Mouse (Mus musculus) T-helper 17 cell (primary cell): Measurements from ENCODE around the gene Htr3b.

Experiments
- in situ Hi-C, 2 experiments: fragments of 300-600 bp; cut with MboI, MseI; formaldehyde crosslinking; loops; 1 replicate in 1 of 2; 2 replicates in 1 of 2; pipeline ENCODE4 v1.15.1; 2025; ENCODE audit warnings: high pct_unique_total_duplicates in 2 of 2

The Htr3b gene

DNA sequence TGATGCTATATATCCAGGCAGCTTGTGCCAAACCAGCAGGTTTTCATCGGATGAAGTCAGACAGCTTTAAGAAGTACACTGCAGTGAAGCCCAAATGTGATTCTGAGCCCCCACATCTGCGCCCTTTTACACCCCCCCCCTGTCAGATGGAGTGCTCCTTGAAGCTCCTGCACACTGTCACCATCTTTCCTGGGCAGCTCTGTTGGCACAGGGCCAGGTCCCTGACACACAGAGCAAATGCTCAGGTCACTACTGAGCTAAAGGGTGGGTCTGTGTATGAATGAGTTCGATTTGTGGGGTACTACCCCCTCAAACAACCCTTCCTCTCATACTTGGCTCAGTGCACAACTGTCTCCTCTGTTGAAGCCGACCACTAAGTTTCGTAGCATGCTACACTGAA is 35.4 kb downstream of the Htr3b start:
- in situ Hi-C loops = no loop called here

DNA sequence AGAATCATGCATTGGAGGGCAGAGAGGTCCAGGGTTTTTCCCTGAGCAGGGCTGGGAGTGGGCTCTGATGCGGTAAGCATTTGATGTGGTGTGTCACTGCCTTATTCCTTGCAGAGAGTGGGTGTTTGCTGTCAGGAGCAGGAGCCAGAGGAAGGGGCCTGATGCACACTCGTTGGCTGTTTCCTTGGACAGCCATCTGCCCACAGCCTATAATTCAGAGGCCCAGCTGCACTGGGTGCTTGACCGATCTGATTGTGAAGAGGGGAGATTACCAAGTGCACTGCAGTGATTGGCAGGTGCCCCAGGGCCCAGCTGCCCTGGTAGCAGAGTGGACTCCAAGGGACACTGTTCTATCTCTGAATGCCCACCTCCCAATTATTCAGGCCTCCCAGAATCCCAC is 36.0 kb downstream of the Htr3b start:
- in situ Hi-C loops = no loop called here

DNA sequence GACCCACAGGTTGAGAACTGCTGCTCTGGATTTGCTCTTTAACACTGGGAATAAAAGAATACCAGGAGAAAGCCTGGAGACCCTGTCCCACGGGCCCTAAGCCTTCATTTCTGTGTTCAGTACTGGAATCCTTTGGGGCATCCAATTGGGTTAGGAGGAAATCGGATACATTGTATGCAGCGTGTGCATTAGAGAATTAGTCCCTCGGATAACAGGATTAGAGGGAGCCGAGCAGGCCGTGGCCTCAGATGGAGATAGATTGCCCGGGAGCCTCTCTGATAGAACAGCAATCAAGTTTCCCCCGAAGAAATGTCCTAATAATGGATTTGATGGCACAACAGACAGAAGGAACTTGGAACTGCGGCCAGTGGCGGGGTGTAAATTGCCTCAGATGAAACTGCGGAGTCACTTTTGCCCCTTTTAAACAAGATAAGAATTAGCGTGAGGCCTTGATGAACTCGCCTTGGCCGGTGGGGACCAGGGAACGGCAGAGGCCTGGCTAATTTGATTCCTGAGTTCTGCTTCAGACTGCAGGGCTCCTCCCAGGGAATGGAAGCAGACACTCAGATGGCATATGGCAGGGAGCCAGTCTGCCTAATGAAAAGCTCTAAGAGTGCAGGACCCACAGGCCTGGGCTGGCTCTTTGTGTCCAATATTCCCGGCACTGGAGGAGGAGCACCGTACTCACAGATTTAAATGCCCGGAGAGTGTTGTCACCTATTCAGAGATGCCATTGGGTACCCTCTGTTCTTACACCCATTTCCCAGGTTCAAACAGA is 48.6 kb downstream of the Htr3b start:
- in situ Hi-C loops = no loop called here

DNA sequence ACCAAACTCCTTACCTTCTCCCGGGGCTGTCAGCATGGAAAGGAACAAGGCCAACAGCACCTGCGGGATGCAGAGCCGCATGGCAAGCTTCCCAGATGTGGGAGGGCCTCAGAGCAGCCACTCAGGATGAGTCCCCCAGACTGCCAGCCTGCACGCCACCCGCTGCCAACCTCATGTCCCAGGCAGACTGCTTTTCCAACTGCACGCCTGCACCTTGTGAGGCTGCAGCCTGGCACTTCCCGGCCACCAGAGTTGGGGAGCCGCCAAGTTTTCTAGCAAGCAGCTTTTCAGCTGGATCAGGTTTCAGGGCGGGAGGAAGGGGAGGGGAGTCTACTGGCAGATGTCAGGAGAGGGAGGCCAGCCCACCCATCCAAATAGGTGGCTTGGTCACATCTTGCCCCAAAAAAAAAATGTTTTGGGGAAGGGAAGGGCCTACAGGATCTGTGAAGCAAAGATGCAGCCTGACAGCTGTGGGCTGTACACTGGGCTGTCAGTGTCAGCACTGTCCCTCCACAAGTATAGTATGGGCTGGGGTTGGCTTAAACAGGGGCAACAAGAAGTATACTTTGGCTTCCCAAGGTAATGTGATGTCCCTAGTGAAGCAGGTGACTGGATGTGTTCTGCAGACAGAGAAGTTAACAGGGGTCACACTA is 53.8 kb downstream of the Htr3b start, which contains the start of gene Htr3a:
Gene Htr3a (minus strand): TSS at position 215 of the 653 bp plus-strand sequence.
- in situ Hi-C loops = no loop called here

DNA sequence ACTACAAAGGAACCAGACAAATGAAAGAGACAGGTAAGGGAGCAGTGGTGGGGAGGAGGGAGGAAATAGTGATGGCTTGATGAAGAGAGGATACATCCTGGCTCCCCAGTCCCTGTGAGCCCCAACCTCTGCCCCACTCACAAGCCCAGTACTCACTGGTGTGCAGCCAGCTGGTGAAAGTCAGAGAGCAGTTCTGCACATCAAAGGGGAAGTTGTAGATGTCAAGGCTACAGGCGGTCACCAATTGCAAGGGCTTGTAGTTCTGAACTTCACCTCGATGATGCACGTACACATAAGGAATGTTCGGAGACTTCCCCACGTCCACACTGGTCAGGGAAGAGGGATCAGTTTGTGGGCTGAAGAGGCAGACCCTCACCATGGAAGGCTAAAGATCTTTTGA is 60.4 kb downstream of the Htr3b start:
- in situ Hi-C loops = no loop called here

DNA sequence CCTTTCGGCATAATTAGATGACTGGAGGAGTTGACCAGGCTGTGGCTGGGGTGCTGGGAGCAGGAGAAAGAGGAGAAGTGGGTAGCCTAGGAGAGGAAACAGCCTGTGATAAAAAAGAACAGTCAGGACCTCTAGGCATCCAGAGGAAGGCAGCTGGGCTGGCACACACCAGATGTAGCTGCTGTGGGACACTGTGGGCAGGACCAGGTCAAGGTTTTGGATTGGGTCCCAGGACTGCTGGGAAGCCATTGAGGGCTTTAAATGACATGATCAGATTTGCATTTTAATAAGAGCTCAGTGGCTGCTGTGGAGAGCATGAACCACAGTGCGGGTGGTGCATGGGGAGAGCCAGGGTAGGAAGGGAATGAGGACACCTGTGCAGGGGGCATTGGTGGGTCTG is 61.0 kb downstream of the Htr3b start:
- in situ Hi-C loops = no loop called here

DNA sequence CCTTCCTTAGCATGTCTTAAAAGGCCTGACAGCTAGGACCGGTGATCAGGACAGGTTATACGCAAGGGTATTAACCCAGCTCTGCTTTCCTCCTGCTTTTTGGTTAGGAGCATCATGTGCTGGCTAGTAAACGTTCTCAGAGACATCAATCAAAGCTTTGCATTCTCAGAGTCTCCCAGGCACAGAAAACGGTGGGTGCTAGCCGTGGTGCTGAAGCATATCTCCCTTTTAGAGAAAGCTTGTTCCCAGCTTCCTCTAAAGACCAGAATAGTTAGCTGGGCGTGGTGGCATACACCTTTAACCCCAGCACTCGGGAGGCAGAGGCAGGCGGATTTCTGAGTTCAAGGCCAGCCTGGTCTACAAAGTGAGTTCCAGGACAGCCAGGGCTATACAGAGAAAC is 66.2 kb downstream of the Htr3b start:
- in situ Hi-C loops = loop anchor here in 1 of 2 experiments (5.0 kb wide), 1 partner anchor 256 kb away; no protein-coding TSS in a partner anchor

DNA sequence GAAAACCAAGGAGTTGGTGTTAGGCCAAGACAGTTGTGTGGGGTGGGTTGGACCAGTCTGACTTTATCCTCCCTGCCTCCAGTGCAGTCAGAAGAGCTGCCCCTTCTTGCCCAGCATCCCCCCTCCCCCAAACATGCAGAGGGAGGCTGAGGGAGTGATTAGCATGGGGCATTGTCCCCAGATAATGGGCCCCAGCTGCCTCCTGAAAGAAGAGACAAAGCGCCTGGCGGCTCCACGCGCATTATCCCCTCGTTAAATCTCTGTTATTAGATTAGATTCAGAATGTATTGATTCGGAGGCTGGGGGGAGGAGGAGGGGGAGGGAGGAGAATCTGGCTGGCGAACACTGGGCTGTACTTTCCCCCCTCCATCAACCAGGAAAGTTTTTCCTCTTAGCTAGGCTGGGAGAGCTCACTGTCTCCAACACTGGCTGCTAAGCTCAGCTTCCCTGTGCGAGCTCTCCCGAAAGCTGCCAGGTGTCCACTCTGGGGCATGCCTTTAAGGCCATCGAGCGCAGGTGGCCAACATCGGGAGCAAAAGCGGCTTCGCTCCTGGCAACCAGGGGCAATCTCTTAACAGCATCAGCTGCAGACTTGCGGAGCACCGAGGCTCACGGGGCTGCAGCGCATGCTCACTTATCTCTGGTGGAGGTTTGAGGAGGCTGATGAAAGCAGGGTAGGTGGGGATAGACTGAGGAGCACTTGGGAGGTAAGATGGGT is 68.8 kb downstream of the Htr3b start:
- in situ Hi-C loops = loop anchor here in 1 of 2 experiments (5.0 kb wide), 1 partner anchor 254 kb away; no protein-coding TSS in a partner anchor

DNA sequence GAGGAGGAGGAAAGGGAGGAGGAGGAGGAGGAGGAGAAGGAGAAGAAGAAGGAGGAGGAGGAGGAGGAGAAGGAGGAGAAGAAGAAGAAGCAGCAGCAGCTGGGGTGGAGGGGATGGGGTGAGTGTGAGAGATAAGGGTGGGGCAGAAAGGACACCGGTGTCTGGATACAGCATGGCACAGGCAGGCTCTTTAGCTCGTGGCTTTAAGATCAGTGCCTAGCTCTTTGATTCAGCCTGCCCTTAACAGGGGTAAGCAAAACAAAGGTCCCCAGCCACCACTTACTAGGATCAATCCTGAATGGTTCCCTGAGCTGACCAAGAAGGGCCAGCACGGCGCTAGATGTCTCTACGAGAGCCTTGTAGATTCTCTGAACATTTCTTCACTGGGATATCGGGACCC is 70.0 kb downstream of the Htr3b start:
- in situ Hi-C loops = loop anchor here (5.0 kb wide), 1 partner anchor 252 kb away; no protein-coding TSS in a partner anchor

DNA sequence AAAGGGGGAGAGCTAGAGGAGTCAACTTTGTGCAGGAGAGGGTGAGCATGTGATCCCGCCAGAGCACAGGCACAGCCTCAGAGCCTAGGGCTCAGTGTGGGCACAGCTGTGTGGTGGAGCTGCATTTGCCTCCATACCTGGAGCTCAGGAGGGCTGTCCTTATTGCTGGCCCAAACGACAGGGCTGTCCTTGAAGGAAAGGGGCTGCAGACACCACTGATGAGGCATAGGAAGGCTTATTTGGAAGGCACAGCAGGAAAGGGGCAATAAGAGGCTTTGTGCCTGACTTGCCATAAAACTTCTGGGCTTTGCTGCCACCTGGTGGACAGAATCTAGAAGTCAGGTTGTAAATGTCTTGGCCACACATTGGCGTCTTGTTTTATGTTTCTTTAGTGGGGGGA is 70.8 kb downstream of the Htr3b start:
- in situ Hi-C loops = loop anchor here in 1 of 2 experiments (5.0 kb wide), 1 partner anchor 252 kb away; no protein-coding TSS in a partner anchor

DNA sequence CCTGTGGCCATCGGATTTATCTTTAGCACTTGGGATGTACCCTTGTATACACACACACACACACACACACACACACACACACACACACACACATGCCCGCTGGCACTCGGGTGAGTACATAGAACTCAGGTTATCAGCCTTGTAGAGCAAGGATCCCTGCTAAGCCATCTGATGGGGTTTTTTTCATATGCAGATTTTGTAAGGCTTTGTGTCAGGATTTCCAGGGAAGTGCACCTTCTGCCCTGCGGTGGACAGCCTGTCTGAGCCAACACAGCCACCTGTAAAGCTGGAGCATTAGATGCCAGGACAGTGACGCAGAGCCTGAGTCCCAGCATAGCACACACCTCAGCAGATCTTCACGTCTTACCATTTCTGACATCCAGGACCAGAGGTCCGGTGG is 75.7 kb downstream of the Htr3b start:
- in situ Hi-C loops = no loop called here
